Mouse (Mus musculus) 3134 (cell line): Measurements from ENCODE around the gene Adamts4.
"Not testable (repeated sequence)": the region's sequence is repeated elsewhere in the genome, so short reads cannot be mapped to it uniquely, and the experiment has no call there.

Source experiments
- DNase-seq: peaks from one replicate; pipeline ENCODE4 v3.0.0-alpha.2; 2011; ENCODE audit warnings: low spot score; ENCODE audit not compliant: insufficient read length; ENCODE audit errors: extremely low read depth

Adamts4 gene

DNA sequence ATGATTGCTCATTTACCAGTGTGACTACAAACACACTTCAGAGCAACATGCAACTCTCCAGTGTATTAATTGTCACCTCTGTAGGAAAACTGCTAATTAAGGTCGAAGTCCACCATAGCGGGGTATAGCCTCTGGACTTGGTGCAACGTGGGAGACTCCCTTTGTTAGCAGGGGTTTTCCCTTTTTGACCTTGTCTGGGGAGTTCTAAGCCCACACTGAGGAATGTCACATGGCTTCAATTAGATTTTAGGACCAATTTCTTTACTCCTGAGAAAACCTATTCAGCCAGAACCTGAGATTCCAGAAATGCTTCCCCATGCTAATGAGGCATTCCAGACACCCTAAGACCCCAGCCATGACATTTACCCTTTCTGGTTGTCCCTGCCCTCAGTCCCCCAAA, 20.0 kb upstream of the Adamts4 start:
- no peak for DNase-seq

DNA sequence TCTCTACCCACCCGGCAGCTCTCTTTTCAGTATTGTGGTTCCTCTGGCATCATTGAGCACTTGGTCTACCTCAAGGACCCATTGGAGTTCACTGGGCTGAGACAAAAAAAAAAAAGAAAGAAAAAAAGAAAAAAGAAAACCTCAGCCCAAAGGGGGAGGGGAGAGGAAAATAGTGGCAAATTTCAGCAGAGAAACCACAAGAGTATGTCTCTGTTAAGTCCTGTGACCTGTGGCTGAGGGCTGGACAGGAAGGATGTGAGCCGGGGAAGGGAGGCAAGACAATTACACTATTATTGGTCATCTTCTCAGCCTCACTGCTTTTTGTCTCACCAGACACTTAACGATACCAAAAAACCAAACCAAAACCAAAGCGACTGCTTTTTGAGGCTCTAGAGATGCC, 18.4 kb upstream of the Adamts4 start:
- no peak for DNase-seq

- DNase-seq, result no peak
Observed at GRCm38 (mm10) chr1:171232348-171232747, 17.9 kb upstream of the Adamts4 start.

DNA sequence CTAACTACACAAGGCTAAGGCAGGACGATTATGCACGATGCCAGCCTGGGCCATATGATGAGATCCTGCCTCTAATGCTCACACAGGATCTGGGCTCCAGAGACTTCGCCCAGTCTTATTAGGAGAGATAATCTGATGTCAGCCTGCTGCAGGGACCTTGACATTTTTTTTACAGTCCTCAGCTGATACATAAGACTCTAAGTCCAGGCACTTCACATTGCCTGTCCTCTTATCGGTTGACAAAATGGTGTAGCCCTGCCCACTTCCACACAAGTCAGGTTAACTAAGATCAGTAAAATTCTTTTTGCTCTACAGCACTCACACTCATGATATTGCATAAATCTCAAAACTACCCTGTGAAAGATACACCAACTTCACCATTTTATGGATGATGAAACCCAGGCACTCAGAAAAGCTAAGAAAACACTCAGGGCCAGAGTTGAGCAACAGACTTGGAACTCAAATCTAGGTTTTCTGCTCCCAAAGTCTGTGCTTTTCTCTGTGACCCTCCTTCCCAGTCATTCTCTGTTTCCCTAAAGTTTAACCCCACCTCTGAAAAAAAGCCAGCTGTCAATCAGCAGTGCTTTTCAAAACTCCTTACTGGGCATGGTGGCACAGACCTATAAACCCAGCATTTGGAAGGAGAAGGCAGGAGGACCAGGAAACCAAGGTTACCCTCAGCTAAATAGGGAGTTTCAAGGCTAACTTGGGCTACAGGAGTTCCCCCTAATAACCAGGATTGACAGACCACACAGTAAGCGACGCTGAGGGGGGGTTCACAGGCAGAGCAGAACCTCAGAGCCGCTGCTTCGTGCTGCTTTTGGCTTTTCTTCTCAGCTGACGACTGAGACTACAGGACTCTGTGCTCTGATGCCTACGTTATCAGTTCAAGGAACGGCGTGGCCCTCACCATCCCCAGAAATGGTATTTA, 17.2 kb upstream of the Adamts4 start:
- no peak for DNase-seq

DNA sequence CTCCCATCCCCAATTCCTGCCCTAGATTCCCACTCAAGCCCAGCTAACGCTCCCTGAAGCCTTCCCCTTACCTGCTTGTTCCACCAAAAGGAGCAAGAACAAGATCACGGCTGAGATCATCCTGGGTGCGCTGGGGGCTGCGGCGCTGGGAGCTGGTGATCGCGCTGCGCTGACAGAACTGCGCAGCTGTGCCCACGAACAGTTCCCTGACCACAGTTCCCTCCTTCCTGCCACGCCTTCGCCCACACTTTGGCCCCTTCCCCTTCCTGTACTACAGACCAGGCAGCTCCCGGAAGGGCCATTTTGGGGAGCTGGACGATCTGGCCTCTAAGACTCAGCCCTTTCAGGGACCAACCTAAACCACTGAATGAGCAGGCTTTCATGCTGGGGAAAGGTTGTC, 16.1 kb upstream of the Adamts4 start, which contains the start of gene Fcer1g:
Fcer1g (minus strand) TSS at position 240 of the 400 bp plus-strand sequence.
- no peak for DNase-seq

DNA sequence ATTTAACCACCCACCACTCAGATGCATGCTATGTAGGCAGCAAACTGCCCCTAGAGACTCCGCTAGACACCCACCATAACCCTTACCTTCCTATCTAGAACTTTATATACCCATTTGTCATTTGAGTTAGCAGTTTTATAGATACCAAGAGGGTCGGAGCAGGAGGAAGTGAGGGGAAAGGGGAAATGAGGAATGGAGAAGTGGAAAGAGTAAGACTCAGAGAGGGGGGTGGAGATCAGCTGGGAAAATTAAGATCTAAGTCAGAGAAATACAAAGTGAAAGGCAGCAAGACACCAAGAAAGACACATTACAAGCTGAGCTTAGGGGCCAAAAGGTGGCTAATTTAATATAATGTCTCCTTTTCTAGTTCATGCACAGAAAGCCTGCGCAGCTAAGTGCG, 15.7 kb upstream of the Adamts4 start:
- DNase-seq, result no peak

GRCm38 (mm10) chr1:171235791-171236190, 14.4 kb upstream of the Adamts4 start:
- no peak for DNase-seq

GRCm38 (mm10) chr1:171237438-171237837, 12.8 kb upstream of the Adamts4 start:
- DNase-seq, result no peak

- DNase-seq, result peak; percentile 28
Observed at GRCm38 (mm10) chr1:171238463-171238862, 11.8 kb upstream of the Adamts4 start.

GRCm38 (mm10) chr1:171239992-171240744, 10.1 kb upstream of the Adamts4 start:
- no peak for DNase-seq

- no peak for DNase-seq
Observed at GRCm38 (mm10) chr1:171240911-171241310, 9.3 kb upstream of the Adamts4 start.

- DNase-seq, result not testable (repeated sequence)
Observed at GRCm38 (mm10) chr1:171241952-171242351, 8.3 kb upstream of the Adamts4 start.

- no peak for DNase-seq
Observed at GRCm38 (mm10) chr1:171245353-171245752, 4.9 kb upstream of the Adamts4 start.

- DNase-seq, result peak; percentile 97
Observed at GRCm38 (mm10) chr1:171246709-171247452, 3.3 kb upstream of the Adamts4 start.

DNA sequence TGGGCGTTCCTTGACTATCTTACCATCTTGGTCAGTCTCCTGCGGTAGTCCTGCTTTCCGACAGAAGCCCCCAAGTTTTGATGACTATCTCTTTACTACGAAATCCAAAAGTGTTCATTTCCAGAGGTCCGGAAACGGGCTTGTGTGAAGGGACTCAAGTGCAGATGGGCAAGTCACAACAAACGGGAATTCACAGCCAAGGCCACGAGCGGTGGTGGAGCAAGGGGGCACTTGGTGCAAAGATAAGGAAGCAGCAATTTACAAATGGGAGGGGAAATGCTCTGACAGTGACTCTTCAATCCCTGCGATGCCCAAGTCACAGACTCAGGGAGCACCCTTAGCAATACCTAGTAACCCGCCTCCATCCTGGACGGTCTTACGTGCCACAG, 2.8 kb upstream of the Adamts4 start:
- DNase-seq, result no peak

DNA sequence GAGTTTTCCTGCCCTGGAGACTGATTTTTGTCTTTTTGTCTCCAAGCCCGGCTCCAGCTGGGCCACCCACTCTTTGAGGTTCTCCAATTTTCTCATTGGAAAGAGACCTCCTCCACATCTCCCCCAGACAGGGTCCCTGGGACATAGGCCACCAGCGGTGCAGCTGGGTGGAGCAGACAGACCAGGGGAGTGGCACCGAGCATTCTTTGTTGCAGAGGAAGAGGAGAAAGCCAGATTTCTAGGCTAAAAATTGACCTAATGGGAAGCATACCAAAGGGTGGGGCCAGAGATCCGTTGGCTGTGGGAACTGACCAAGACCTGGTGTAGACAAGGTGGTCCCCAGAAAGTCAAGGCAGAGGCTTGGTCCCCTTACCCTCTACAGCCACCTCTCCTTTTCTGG, 2.3 kb upstream of the Adamts4 start:
- no peak for DNase-seq

DNA sequence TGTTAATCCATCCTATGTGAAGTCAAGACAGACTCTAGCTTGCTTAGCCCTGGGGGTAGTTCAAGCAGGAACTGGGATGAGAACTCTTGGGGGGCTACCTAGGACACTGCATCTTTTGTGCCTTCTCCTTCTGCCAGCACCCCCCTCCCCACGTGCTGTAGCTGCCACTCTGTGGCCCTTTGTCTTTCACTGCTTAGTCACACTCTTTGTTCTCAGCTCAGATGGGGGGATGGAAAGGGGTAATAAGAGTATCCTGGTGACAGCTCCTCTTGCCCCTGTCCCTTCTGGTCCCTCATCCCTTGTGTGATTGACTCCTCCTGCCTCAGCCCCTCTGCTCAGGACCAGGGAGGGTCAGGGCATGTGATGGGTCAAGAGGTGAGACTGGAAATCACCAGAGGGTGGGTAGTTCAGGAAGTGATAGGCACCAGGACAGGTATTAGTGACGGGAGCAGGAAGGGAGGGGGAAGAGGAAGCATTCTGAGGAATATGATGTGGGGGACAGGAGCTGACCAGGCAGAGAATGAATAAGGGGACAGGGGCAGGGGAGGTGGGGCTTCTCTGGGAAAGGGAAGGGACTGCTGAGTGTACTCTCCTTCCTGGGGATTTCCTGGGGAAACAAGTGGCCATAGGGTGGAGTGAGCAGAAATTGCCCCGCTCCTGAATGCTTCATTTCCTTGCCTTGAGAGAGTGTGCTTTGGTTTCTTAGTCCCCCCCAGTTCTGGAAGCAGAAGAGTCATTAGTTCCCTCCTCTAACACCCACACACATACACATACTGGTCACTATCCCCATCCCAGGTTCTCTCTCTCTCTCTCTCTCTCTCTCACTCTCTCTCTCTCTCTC, 1.6 kb upstream of the Adamts4 start:
- no peak for DNase-seq

GRCm38 (mm10) chr1:171250680-171251593, 716 bp downstream of the Adamts4 start, which contains the start of gene Ndufs2:
Gene Ndufs2, minus strand, starts transcription at chr1:171251388.
- DNase-seq, result no peak
